Mouse (Mus musculus) midbrain, embryonic 14.5 days (tissue): ENCODE data around the gene Kng1. TPM values are rescaled to one million over a fixed set of nuclear protein-coding genes. Genes with fewer than 3 reads are reported as not detected.

Experiments
- ATAC-seq: fragments of 200-750 bp; cut with Nextera tagmentation; 2 replicates; pipeline ENCODE4 v1.8.0; 2017; ENCODE audit warnings: moderate number of reproducible peaks, moderate library complexity; ENCODE audit not compliant: low FRiP score, low TSS enrichment
- DNase-seq: peaks from one replicate; pipeline ENCODE4 v3.0.0-alpha.2; 2015
- H3K27ac ChIP-seq: fragments of 300-500 bp; sonication (generic); replicated peaks from 2 replicates; pipeline ENCODE4 v1.5.1; 2014; ENCODE audit warnings: mild to moderate bottlenecking, low read depth, low read length, moderate library complexity
- H3K27me3 ChIP-seq: fragments of 300-500 bp; sonication (generic); 2 replicates; pipeline ENCODE4 v1.6.1; 2014; ENCODE audit warnings: low read length, control low read depth, mixed read lengths; ENCODE audit not compliant: control insufficient read depth, insufficient read depth
- H3K36me3 ChIP-seq: fragments of 300-500 bp; sonication (generic); 2 replicates; pipeline ENCODE4 v1.6.1; 2014; ENCODE audit warnings: low read length, control low read depth; ENCODE audit not compliant: control insufficient read depth, insufficient read depth
- H3K4me1 ChIP-seq: fragments of 300-500 bp; sonication (generic); 2 replicates; pipeline ENCODE4 v1.6.1; 2014; ENCODE audit warnings: mild to moderate bottlenecking, antibody characterized with exemption, low read length, control low read depth; ENCODE audit not compliant: control insufficient read depth, insufficient read depth
- H3K4me2 ChIP-seq: fragments of 300-500 bp; sonication (generic); 2 replicates; pipeline ENCODE4 v1.6.1; 2014; ENCODE audit warnings: mild to moderate bottlenecking, low read length, moderate library complexity
- H3K4me3 ChIP-seq: fragments of 300-500 bp; sonication (generic); replicated peaks from 2 replicates; pipeline ENCODE4 v1.5.1; 2014; ENCODE audit warnings: low read depth, low read length
- H3K9ac ChIP-seq: fragments of 300-500 bp; sonication (generic); replicated peaks from 2 replicates; pipeline ENCODE4 v1.6.1; 2014; ENCODE audit warnings: mild to moderate bottlenecking, low read length, moderate library complexity
- H3K9me3 ChIP-seq: fragments of 300-500 bp; sonication (generic); 2 replicates; pipeline ENCODE4 v1.6.1; 2016; ENCODE audit warnings: low read length, control low read depth, mixed read lengths; ENCODE audit not compliant: control insufficient read depth
- WGBS: fragments of 180-500 bp; shearing (Covaris S2); extraction: QIAGEN DNeasy Blood & Tissue Kit; methylation state at CpG from one replicate; pipeline ENCODE4 v1.1.7; 2014; 5-methylcytosine and 5-hydroxymethylcytosine counted together
- polyA plus RNA-seq: library from polyadenylated mRNA; unstranded; fragments of >200 nt; fragmentation: Nextera tagmentation; extraction: Ambion mirVana; gene quantifications from 2 replicates; pipeline ENCODE4 v1.2.1, GENCODE M21; 2014

The Kng1 gene
- polyA plus RNA-seq, 1 experiment from 2014 or later: not detected

DNA sequence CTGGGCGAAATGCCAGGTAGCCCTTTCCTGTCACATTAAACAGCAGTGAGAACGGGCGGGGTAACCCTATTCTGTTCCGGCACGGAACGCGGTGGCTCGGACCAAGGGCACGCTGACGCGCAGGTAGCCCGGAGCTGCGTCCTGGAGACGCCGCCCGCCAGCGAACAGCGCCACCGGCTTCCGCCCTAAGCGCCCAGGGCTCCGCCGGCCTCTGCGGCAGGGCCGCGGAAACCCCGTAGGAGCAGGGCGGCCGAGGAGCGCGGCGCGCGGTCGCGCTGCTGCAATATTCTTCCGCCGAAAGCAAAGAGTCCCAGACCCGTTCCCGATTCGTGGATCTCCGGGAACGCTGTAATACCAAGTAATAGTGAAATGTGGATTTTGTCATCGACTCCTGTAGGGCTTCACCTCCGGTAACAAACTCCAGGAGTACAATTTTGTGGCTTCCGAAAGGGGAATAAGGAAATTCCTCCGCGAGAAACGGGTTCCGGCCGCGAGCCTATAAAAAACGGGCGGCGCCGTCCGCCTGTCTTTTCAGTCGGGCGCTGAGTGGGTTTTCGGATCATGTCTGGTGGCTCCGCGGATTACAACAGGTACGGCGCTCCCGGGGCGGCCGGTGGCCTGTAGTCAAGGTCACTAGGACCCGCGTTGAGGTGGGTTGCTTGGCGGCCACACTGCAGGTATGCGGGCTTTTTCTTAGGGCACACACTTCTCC lies 49.7 kb downstream of the Kng1 start, which contains the start of gene Eif4a2:
Gene Eif4a2 (plus strand): TSS at position 214 of the 712 bp plus-strand sequence.
- H3K27ac ChIP-seq: peak within 1 kb of the TSS; percentile 99
- H3K27me3 ChIP-seq: no peaks in the 10 kb centered on the region
- H3K4me1 ChIP-seq: peaks cover 19% of the 10 kb centered on the region
- H3K36me3 ChIP-seq: peaks cover 36% of the 10 kb centered on the region
- H3K9me3 ChIP-seq: no peaks in the 10 kb centered on the region
- peak within 1 kb of the TSS; percentile 90 for H3K4me2 ChIP-seq
- peak within 1 kb of the TSS; percentile 97 for H3K4me3 ChIP-seq
- peak within 1 kb of the TSS; percentile 100 for H3K9ac ChIP-seq
- peak; percentile 92 for ATAC-seq
- DNase-seq: peak; percentile 97
- under 1% methylated on average over 71 of the region's 71 CpGs for WGBS

- peaks cover 19% of the 10 kb centered on the region for H3K4me1 ChIP-seq
- no peaks in the 10 kb centered on the region for H3K27me3 ChIP-seq
- peak; percentile 93 for DNase-seq
- H3K4me3 ChIP-seq: peak overlapping the region; percentile 97
- peak overlapping the region; percentile 100 for H3K9ac ChIP-seq
- WGBS: under 1% methylated on average over 52 of the region's 52 CpGs
- H3K36me3 ChIP-seq: peaks cover 44% of the 10 kb centered on the region
- no peaks in the 10 kb centered on the region for H3K9me3 ChIP-seq
- peak overlapping the region; percentile 90 for H3K4me2 ChIP-seq
- peak; percentile 90 for ATAC-seq
- H3K27ac ChIP-seq: peak overlapping the region; percentile 99
These were observed 50.5 kb downstream of the Kng1 start for GRCm38 (mm10) chr16:23107946-23108759.

GRCm38 (mm10) chr16:23108943-23109342 lies 51.3 kb downstream of the Kng1 start:
- Histone ChIP-seq H3K4me2 (peak overlapping the region; percentile 90), H3K36me3 (peaks cover 48% of the 10 kb centered on the region), H3K9ac (peak overlapping the region; percentile 100), H3K4me1 (peaks cover 19% of the 10 kb centered on the region), H3K27me3 (no peaks in the 10 kb centered on the region), H3K27ac (no peak overlapping the region), H3K9me3 (no peaks in the 10 kb centered on the region), H3K4me3 (peak overlapping the region; percentile 97)
- 5% methylated on average over 5 of the region's 5 CpGs for WGBS
- ATAC-seq (no peak), DNase-seq (no peak)

- Histone ChIP-seq H3K27me3 (no peaks in the 10 kb centered on the region), H3K4me1 (peaks cover 19% of the 10 kb centered on the region), H3K9me3 (no peaks in the 10 kb centered on the region), H3K9ac (peak overlapping the region; percentile 100), H3K27ac (no peak overlapping the region), H3K4me2 (peak overlapping the region; percentile 90), H3K36me3 (peaks cover 55% of the 10 kb centered on the region), H3K4me3 (peak overlapping the region; percentile 97)
- WGBS: 58% methylated on average over 5 of the region's 5 CpGs
- no peak for ATAC-seq
- DNase-seq: no peak
These were observed 52.0 kb downstream of the Kng1 start for GRCm38 (mm10) chr16:23109350-23110280.

- Histone ChIP-seq H3K4me1 (peaks cover 19% of the 10 kb centered on the region), H3K9me3 (no peaks in the 10 kb centered on the region), H3K27me3 (no peaks in the 10 kb centered on the region), H3K27ac (no peak overlapping the region), H3K36me3 (peaks cover 75% of the 10 kb centered on the region), H3K4me2 (no peak overlapping the region), H3K9ac (no peak overlapping the region), H3K4me3 (no peak overlapping the region)
- WGBS: 81% methylated on average over 12 of the region's 12 CpGs
- DNase-seq (no peak), ATAC-seq (no peak)
These were observed 54.7 kb downstream of the Kng1 start for GRCm38 (mm10) chr16:23112348-23112747.

- Histone ChIP-seq H3K36me3 (peaks cover 78% of the 10 kb centered on the region), H3K27me3 (no peaks in the 10 kb centered on the region), H3K27ac (no peak overlapping the region), H3K4me3 (no peak overlapping the region), H3K4me1 (peaks cover 19% of the 10 kb centered on the region), H3K9ac (no peak overlapping the region), H3K9me3 (no peaks in the 10 kb centered on the region), H3K4me2 (no peak overlapping the region)
- 55% methylated on average over 9 of the region's 9 CpGs for WGBS
- ATAC-seq (no peak), DNase-seq (no peak)
These were observed 55.3 kb downstream of the Kng1 start for GRCm38 (mm10) chr16:23112861-23113435.

DNA sequence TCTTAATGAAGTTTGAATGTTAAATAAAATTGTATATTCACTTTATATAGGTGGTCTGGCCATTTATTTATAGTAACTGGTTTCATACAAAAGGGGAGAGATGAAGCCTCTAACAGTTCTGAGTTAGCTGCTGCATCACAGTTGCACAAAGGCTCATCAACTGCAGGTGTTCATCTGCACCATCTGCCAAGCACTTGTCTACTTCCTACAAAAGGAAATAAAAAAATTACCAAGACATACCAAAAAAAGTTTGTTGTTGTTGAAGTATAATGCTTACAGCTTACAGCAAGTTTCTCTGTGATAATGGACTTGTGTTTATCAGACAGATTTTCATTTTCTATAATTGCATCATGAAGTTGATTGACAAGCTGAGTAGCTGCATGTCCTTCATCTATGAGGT lies 56.2 kb downstream of the Kng1 start:
- Histone ChIP-seq H3K9ac (no peak overlapping the region), H3K27ac (no peak overlapping the region), H3K36me3 (peaks cover 76% of the 10 kb centered on the region), H3K4me1 (peaks cover 18% of the 10 kb centered on the region), H3K4me3 (no peak overlapping the region), H3K4me2 (no peak overlapping the region), H3K9me3 (no peaks in the 10 kb centered on the region), H3K27me3 (no peaks in the 10 kb centered on the region)
- DNase-seq: no peak
- no peak for ATAC-seq
